Mouse (Mus musculus) cerebellum, postnatal 10 days (tissue): ENCODE results near the gene Uhrf1bp1.

ENCODE experiments used
- DNase-seq, 2 experiments: peaks; one replicate each; pipeline ENCODE4 v3.0.0; 2021; ENCODE audit warnings: mixed read lengths in 2 of 2

The Uhrf1bp1 gene

DNA sequence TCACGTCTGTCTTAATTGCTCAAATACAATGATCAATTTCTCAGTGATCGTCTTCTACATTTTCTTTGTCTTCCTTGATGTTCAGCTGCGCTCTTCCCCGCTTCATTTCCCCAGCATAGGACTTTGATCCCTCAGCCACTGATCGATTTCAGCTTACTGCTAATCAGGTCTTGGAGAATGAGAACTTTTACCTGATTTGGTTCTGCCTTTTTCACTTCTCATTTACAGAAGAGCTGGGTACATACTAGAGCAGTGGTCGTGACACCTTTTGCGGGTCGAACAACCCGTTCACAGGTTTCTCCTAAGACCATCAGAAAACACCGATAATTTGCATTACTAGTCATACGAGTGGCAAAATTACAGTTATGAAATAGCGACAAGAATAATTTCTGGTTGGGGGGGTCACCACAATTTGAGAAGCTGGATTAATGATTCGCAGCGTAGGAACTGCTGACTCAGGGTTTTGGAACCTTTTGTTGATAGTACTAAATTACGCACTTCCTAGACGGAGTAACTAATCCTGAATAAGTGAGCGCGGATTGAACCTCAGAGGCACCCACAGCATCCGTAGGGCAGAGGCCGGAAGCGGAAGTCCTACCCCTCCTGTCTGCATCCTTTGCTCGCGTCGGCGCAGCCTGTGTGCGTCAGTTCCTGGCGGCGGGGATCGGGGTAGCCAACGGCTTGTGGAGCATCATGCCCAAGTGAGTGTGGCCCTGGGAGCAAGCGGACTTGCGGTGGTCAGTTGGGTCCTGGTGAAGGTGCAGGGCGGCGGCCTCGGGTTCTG is 16.6 kb upstream of the Uhrf1bp1 start:
- DNase-seq, result peak; percentile 96 to 98

DNA sequence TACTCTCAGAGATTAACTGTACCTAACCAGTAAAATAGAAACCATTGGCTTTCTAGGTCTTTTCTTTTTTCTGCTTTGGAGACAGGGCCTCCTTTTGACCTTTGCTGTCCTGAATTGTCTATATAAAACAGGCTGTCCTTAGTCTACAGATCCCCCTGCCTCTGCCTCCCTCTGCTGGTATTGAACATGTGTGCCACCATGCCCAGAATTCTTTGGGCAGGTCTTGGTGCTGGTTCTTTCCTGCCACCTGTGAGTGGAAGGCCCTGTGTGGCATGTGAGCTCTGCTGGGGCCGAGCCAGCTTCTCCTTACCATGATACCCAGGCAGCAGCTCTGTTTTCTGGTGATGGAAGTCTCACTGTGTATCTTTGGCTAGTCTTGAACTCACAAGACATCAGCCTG is 7.9 kb upstream of the Uhrf1bp1 start:
- no peak for DNase-seq

DNA sequence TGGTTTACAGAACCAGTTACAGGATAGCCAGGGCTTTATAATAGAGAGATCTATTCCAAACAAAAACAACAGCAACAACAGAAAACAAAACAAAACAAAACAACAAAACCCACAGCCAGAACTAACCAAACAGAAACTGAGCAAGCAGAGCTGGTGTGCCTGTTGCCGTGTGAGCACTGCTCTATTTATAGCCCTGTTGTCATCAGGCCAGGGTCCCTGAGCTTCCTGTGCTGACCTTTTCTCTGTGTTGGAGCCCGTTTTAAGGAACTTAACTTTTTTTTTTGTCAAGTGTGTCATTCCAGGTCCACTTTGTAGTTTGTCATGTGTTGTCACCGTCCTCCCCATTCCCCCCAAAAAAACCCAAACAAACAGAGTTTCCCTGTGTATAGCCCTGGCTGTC is 5.2 kb upstream of the Uhrf1bp1 start:
- DNase-seq, result no peak

DNA sequence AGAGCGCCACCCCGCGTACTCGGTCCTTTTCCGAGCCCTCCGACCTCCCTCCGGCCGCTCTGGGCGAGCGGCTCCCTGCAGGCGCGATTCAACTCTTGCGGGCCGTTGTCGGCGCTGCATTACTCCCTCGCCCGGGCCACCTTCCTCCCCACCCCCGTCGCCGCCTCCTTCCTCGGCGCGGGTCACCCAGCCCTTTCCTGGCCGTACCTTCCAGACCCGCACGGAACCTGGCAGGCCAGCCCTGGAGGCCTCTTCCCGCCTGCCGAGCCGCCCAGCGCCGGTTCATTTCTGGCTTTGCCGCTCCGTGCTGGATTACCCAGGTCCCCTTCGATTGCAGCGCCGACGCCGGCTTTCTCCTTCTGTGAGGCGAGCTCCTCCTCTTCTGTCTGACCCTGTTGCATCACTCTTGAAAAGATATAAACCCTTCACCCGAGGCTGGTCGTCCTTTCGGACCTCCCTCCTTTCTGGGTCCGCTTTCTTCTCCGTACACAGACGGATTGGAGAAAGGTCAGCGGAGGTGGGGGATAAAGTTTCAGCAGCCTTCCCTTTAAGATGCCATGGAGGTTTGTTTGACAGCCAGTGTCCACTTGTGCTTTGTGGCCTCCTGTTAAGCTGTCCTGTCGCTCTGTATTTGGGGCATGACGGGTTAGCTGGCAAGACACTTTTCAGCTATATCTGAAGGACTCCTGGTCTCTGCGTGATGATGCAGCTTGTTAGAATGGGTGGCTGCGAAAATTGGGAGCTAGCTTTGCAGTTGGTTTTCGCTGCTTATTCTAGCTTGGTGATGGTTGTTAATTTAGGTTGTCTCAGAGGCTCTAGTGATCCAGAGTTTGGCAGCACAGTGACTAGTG is 782 bp downstream of the Uhrf1bp1 start:
- DNase-seq, result peak; percentile 64 to 70

DNA sequence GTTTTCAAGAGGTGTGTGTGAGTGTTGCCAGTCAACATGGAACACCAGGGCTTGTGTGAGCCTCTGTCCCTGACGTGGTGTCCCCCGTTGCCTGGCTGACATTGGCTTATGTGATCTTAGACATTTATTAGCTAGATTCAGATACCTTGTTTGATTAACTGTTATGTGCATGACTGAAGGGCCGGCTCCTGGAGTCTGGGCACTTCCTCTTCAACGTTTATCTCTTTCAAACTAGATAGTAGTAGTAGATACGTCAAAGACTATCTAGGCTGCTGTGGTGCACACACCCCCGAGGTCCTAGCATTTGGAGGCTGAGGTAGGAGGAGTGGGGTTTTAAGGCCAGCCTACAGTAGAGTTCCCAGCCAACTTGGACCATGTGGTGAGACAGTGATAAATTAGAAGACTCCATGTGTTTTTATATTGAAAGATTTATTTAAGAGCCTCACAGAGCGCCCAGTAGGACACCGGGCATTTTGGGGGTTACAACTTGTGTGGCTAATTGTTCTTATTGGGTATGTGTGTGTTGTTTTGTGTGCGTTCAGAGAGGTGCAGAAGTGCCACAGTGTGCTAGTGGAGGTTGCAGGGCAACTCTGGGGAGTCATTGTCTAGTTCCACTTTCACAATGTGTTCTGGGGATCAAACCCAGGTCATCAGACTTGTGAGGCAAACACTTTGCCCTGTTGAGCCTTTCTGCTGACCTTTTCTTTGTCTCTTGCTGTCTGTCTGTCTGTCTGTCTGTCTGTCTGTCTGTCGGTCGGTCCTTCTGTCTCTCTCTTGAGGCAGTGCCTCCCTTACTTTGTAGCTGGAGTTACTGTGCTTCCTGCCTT is 1.6 kb downstream of the Uhrf1bp1 start:
- no peak for DNase-seq

DNA sequence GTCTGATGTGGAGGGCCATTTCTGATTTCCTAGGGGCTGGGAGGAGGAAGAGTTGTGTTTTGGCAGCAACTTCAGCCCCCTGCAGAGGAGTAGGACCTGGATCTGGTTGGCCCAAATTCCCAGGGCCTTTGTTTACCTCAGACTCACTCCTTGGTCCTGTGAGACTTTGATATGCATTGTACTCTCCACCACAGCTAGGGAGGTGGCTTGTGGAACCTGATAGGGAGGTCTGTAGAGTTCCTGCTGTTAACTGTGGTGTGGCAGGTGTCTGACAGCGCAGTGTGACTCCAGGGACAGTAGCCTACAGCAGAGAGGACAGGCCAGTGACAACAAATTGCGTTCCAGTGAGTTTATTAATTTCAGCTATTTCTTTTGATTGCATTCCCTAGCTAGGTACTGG is 2.9 kb downstream of the Uhrf1bp1 start:
- no peak for DNase-seq

DNA sequence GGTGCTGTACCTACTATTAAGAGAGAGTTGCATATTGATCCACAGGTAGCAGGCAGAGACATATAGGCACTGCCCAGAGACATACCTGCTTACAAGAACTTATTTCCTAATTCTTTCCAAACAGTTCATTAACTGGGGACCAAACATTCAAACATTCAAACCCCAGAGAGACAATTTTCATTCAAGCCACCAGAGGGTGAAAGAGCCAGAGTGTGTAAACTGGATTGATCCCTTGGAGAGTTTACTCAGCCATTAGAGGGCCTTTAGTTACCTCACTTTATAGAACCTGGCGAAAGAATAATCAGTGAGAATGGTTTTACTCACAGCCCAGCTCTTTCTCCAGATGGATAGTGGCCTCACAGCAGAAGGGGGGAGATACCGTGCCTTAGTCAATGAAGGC is 9.2 kb downstream of the Uhrf1bp1 start:
- no peak for DNase-seq

DNA sequence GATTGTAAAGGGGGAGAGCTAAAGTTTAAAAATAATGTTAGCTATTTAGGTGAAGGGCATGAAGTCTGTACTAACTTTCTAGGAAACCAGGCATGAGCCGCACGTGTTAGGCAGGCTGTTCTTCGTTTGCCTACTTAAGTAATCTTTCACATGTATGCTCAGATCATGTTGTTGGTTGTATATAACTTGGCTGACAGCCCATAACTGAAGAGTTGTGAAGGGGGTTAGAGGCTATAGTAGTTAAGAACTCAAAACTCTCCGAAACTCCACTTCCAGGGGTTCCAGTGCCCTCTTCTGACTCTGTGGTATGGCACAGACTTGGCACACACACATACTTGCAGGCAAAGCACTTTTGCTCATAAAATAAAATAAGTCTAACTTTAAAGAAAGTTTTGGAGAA is 10.5 kb downstream of the Uhrf1bp1 start:
- DNase-seq, result no peak

DNA sequence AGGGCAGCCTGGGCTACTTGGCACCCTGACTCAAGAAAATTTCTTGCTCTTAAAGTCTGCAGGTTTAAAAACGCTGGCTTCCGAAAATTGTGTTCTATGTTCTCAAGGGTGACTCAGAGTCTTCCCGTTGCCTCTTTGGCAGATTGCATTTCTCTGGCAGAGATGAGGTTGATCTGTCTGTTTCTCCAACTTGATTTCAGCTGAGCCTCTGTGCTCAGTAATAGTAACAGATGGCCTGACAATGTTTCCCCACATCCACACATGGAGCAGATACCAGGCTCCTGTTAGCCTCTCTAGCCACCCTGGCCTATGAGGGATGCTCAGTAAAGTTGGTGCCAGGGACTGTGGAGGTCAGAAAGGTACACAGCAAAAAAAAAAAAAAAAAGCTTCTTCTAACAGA is 15.6 kb downstream of the Uhrf1bp1 start:
- DNase-seq, result peak; percentile 63 to 65

DNA sequence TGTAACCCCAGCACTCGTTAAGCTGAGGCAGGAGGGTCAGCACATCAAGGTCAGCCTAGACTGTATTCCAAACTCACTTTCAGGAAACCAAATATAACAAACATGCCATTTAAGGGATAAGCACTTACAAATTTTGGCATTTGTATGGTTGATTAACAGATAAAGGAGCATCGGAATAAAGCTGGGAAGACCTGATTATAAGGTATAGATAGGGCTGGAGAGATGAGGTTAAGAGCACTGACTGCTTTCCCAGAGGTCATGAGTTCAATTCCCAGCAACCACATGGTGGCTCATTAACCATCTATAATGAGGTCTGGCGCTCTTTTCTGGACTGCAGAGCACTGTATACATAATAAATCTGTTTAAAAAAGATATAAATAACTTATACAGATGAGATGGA is 17.3 kb downstream of the Uhrf1bp1 start:
- DNase-seq, result no peak

DNA sequence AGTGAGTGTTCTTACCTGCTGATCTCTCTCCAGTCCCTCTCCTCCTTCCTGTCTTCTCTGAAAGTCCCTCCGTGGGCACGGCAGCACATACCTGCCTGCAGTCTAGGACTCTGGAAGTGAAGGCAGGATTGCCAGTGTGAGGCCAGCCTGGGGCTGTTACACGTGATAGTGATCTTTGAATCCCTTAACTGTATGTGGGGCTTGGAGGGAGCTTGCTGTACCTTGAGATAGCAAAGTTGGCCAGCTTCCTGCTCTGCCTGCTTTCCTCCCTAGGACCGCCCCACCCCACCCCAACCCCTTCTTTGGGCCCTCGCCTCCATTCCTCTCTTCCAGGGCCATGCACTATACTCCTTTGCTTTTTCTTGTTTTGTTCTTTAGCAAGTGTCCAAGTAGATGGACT is 18.3 kb downstream of the Uhrf1bp1 start:
- DNase-seq, result no peak

DNA sequence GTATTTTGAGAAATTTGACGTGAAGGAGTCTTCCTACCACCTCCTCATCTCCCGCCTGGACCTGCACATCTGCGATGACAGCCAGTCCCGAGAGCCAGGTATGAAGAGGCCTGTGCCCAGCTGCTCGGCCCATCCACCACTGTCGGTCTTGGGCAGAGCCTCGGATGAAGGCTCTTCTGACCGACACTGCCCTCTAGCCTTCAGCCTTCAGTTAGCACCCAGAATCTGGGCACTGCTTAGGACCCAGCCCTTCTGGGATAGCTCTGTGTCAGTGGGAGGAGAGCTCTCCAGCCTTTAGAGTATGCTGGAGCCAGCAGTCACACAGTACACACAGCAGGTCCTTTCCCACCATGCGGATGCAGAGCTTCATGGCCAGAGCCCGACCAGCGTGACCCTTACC is 25.3 kb downstream of the Uhrf1bp1 start:
- peak; percentile 51 to 60 for DNase-seq

DNA sequence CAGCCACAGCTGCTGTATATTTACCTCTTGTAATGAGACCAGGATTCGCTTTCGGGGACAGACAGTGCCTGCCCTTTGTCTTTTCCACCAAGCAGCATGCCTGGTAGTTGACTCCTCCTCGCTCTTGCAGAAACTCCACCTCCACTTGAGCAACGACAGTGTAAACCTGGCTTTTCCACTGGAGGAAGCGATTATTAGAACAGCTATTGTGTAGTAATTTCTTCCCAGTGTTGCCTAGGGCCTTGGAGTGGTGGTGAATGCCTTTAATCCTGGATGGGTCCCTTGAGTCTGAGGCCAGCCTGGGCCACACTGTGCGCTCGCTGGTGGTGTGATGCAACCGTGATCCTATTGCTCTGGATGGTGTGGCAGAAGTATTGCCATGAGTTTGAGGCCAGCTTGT is 26.9 kb downstream of the Uhrf1bp1 start:
- no peak for DNase-seq

DNA sequence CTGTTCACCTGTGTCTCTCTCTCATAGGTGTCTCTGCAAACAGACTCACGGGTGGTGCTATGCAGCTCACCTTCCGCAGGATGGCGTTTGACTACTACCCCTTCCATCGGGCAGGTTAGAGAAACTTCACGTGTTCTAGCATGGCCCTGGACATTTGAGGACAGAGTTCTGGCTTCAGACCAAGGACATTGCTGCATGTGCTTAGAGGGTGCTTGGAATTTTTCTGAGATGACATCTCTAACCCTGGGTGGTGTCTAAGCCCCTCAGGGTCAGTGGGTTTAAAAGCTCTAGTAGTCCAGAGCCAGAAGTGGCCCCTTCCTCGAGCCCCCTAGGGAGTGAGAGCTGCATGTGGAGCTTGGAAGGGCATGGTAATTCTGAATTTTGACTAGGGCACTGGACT is 27.8 kb downstream of the Uhrf1bp1 start:
- DNase-seq, result no peak

DNA sequence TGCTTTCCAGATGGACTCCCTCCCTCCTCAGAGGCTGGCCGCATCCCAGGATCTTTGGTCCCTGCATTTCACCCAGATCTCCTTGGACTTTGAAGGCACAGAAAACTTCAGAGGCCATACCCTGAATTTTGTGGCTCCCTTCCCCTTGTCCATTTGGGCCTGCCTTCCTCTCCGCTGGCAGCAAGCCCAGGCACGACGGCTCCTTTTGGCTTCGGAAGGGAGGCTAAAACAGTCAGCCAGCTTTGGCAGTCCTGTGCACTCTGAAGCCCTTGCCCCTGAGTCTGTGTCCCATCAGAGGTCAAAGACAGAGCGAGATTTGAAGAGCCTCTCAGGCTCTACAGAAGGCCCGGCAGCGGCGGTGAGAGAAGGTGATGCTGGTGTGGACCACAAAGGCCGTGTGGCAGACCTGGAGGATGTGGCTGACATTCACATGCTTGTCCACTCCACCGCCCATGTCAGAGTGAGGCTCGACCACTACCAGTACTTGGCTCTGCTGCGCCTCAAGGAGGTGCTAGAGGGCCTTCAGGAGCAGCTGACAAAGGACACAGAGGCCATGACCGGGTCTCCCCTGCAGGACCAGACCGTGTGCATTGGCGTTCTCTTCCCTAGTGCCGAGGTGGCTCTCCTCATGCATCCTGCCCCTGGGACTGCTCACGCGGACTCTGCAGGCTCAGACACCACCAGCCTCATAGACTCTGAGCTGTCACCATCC is 30.4 kb downstream of the Uhrf1bp1 start:
- peak; percentile 54 to 66 for DNase-seq

DNA sequence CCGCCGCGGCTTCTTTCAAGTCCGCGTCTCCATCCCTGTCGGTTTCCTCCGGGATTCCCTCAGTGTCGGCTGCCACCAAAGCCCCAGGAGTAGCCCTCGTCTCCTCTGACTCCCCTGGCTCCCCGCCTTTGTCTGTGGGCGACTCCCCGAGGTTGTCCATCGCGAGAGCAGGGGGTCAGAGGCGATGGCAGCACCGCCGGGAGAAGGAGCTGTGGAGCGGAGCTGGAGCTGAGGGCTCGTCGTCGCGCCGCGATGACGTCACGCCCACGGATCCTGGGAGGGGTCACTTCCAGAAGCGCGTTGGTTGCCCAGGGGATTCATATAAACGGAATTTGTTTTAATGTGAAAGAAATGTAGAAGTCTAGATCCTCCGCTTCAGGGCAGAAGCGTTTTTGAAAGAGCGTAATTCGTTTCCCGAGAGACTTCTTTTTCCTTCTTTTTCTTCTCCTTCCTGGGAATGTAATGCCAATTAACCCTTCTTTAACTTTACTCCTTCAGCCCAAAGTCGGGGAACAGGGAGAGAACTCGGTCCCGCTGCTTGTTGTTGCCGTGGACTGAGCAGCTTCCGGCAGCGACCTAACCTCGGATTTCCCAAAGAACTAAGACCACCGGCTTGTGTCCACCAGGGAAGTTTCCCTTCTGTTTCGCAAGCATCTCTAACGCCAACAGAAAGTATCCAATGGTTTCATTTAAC is 51.4 kb downstream of the Uhrf1bp1 start:
- peak; percentile 97 for DNase-seq

DNA sequence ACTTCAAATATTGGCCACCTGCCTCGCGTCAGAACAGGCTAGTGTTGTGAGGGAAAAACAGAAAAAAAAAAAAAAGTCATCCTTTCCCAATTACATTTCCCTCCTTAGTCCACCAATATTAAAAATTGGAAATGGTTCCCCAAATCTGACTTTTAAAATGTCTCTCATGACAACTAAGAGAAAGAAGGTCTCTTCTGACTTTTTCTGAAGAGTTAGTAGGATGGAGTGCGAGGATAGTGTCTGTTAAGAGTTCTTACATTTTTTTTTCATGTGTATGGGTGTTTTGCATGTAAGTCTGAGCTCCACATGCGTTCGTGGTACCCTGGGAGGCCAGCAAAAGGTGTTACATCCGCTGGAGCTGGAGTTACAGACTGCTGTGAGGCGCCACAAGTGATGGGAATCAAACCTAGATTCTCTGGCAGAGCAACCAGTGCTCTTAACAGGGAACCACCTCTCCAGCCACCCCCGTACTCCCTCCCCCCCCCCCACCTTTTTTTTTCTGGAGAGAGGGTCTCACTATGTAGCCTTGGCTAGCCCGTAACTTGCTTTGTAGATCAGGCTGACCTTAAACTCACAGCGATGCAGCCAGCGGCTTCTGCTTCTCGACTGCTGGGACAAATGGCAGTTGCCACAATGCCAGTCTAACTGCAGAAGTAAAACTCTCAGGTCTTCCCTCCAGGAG is 52.1 kb downstream of the Uhrf1bp1 start:
- peak in 1 of 2 experiments; percentile 22 for DNase-seq

DNA sequence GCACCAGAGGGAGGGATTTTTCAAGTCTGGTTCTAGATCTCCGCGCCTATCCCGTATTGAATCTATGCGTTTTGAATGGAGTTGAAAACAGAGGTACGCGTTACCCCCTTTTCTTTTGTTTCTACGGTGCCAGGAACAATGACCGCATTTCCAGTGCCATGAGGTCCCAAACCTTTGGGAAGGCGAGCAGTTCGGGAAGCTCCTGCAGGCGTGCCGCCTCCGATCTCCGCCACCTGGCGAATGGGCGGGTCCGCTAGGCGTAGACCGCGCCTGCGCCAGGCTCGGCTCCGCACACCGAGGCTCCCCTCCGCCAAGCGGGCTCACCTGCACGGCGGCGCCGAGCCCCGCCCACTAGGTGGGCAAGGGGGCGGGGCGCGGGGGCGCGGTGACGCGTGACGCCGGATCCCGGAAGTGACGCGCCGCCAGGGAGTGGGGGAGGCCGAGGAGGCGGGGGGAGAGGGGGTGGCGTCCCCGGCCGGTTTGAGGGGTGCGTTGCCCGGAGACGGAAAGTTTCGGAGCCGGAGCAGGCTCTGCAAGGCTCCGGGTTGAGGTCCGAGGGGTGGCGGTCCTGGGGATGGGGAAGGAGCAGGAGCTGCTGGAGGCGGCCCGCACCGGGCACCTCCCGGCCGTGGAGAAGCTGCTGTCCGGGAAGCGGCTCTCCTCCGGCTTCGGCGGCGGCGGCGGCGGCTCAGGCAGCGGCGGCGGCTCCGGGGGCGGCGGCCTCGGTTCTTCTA is 52.8 kb downstream of the Uhrf1bp1 start, which contains the start of gene Anks1:
Anks1 (plus strand) TSS at position 419 of the 734 bp plus-strand sequence.
- DNase-seq, result peak; percentile 96 to 97

DNA sequence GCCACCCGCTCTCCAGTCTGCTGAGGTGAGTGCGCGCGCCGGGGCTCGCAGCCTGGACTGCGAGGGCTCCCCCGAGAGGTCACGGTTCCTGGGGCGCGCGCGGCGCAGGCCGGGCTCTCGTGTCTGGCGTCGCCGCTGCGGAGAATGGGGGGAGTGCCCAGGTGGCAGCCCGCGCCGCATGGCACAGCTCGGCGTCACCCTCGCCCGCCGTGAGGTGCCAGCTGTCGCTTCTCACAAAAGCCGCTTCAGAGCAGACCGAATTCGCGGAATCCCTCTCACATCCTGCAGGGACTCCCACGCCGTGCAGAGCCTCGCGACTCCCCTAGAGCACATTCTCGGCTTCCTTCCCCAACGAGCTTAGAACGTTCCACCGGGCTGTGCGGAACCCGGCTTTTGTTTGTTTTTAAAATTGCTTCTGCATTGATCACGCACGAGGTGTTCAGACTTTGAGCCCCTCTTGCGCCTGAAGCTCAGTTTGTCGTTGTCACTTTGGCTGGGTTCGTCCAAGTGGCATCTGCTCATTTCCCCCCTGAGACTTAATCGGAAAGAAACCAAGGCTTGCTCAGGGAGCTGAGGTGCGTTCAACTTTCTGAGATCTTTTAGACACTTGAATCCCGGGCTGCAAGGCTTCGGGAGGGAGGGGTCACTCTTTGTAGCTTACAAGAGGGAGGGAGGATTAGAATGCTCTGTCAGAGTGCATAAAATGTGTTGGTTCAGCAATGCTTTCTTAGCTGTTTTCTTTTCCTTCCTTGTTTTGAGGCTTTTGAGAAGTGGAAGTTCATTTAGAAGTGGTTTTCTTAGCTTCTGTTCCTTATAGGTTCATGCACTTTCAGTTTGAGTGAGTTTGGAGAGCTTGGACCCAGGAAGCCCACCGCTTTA is 53.6 kb downstream of the Uhrf1bp1 start, which contains the start of gene Taf11:
Taf11 (minus strand) TSS at position 223 of the 879 bp plus-strand sequence.
- peak; percentile 84 to 88 for DNase-seq
